Mouse (Mus musculus) urinary bladder, postnatal 10 days (tissue): ENCODE results near the gene Il17rc.
A peak's percentile ranks its signal among the peaks of the same experiment; 100 is the strongest.

ENCODE experiments used
- DNase-seq: peaks from one replicate; pipeline ENCODE4 v3.0.0; 2022; ENCODE audit warnings: low spot score

Il17rc gene

GRCm38 (mm10) chr6:113471297-113471936 lies at the start of gene Il17rc:
Gene Il17rc (plus strand): TSS chr6:113471427.
- no peak for DNase-seq

DNA sequence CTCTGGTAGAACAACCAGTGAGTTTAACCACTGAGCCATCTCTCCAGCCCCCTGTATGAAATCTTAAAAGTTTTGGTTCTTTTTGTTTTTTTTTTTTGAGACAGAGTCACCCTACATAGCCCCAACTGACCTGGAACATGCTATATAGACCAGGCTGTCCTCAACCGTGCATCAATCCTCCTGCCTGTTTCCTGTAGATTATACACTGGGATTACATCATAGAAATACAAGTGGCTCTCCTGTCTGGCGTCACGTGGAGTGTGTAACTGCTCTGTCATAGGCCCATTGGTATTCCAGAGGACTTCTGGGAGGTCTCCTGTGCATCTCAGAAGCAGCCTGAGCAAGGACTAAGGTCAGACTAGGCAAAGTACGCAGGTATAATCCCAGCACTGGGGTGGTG lies 48.2 kb upstream of the Il17rc start:
- no peak for DNase-seq

GRCm38 (mm10) chr6:113424187-113424586 lies 47.0 kb upstream of the Il17rc start:
- no peak for DNase-seq

DNA sequence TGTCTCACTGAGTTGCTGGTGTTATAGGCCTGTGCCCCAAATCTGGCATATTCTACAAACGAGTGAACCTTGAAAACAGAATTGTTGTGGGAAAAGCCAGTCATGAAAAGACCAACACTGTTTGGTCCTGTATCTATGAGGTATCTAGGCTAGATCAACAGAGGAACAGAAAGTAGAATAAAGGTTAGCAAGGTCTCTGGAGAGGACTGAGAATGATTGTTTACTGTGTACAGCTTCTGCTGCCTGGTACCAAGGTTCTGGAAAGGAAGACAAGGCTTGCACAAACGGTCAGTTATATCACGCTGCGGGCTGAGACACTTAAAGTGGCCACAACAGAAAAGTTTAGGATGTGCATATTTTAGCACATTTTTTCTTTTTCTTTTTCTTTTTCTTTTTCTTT lies 44.5 kb upstream of the Il17rc start:
- no peak for DNase-seq

DNA sequence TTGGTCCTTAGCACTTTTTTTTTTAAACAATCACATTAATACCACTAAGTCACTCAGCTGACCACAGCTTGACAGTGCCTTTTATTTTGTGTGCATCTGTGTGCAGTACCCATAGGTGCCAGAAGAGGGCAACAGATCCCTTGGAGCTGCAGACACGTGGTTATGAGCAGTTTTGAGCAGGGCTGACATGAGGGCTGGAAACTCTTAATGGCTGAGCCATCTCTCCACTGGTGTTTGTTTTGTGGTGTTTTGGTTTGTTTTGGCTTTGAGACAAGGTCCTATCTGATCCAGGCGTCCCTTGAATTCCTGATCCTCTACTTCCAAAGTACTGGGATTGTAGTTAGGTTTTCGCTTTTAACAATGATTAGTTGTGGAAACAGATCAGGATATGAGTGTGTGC lies 43.8 kb upstream of the Il17rc start:
- no peak for DNase-seq

GRCm38 (mm10) chr6:113428006-113428405 lies 43.2 kb upstream of the Il17rc start:
- DNase-seq = no peak

- no peak for DNase-seq
These were observed 41.3 kb upstream of the Il17rc start for GRCm38 (mm10) chr6:113429965-113430364.

DNA sequence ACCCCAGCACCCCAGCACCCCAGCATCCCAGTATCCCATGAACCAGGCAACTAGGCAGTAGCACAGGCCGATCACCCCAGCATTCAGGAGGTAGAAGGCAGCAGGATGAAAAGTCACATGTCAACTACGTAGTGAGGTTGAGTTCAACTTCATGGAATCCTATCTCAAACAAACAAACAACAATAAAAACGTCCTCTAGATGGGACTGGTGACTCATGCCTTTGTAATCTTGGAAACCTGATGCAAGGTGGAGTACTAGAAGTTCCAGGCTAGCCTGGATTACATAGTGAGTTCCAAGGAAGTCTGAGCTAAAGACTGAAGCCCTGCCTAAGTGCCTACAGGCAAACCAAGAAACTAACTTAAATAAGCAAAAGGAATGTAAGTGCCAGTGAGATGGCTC lies 40.4 kb upstream of the Il17rc start:
- no peak for DNase-seq

- no peak for DNase-seq
These were observed 39.4 kb upstream of the Il17rc start for GRCm38 (mm10) chr6:113431801-113432200.

- no peak for DNase-seq
These were observed 37.6 kb upstream of the Il17rc start for GRCm38 (mm10) chr6:113433661-113434060.

DNA sequence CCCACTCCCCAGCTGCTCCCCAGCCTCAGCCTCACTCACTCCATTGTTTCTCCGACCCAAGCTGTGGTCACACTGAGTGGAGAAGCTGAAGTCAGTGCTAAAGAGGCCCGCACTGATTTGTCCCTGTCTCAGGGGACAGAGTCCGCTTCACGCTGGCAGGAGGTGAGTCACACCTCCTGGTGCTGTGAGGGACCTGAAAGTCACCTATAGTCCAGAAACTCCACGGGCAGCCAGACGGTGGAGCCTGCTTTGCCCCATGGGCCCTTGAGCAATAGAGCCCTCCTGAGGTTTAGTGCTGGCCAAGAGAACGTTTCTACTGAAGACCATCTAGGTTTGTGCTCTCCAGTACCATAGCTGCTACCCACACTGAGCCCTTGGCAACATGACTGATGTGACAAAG lies 36.5 kb upstream of the Il17rc start:
- no peak for DNase-seq

DNA sequence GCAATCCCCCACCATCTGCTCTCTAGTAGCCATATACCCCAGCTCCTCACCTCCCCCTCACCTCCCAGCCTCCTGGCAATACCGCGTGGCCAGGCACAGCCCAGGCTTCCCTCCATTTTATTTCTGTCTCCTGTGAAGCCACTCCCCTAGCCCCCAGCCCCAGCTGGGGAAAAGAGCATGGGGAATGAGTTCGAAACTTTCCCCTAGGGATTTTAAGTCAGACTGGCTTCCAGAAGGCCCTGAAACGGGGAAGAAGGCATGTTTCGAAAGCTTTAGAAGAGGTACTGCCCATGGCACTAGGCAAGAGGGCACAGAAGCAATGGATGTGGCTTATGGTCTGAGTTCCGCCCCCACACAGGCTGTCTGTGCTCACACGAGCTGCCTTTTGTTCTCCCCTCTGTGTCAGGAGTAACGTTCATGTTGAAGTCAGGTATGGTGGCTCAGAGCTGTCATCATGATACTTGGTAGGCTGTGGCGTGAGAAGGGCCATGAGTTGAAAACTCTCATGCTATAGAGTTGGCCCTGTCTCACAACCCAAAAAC lies 35.5 kb upstream of the Il17rc start, which contains the start of gene Cidec:
Gene Cidec, minus strand, starts transcription at position 97 of the 542 bp plus-strand sequence.
- no peak for DNase-seq

DNA sequence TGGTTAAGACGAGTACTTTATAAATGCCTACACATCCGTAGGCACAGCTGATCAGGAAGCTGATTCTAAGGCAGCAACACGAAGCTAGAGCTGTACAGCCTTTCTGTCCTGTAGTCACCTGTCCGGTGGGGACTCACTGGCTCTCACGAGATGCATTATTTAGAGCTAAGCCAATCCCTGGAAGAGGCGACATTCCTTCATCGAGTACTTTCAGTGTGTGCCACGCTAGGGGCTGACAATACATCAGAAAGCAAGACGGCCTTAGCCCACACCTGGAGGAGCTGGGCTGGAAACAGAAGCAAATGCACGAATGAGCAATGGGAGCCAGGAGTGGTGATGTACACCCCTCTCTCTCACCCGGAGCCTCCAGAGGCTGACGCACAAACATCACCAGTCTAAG lies 34.1 kb upstream of the Il17rc start:
- DNase-seq = no peak

DNA sequence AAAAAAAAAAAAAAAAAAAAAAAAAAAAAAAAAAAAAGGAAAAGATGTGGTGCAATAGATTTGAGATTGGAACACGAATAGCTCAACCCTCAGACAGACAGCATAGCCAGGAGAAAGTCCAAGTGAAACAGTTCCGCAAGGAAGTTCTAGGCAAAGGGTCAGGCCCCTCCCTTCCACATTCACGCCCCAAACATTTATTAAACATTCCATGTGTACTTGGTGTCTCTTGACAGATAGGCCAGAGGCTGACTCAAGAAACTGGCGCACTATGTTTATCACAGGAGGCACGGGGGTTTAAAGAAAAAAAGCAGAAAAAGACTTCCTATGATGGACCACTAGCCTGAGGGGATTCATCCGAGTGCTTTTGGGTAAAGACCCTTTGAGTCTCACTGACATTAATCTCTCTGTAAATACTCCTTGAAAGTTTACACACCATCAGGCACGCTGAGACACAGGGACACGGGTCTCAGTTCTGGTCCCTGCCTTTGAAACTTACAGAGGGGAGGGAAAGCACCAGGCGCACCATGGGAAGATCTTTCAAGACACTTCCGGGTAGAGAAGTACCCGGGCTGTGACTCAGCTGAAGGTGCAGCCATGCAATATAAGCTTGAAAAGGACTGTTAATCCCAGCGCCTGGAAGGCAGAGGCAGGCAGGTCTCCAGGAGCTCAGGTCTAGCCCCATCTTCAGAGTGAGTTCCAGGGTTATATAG lies 32.4 kb upstream of the Il17rc start:
- no peak for DNase-seq

GRCm38 (mm10) chr6:113440686-113441085 lies 30.5 kb upstream of the Il17rc start:
- no peak for DNase-seq

DNA sequence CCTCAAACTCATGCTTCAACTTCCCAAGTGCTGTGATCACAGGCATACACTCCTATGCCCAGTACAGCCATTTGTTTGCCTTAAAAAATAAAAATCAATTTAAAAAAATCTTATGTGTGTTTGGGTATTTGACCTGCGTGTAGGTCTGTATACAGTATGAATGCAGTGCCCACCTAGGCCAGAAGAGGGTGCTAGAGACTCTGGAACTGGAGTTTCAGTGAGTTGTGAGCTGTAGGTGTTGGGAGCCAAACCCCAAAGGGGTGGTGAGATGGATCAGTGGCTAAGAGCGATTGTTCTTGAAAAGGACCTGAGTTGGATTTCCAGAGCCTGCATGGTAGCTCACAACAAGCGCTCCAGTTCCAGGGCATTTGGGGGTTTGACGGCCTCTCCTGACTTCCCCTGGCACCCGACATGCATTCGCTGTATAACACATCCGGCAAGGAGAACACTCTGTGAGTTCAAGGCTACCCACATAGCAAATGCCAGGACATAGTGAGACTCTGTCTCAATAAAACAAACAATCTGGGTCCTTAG lies 30.0 kb upstream of the Il17rc start:
- peak; percentile 31 for DNase-seq

DNA sequence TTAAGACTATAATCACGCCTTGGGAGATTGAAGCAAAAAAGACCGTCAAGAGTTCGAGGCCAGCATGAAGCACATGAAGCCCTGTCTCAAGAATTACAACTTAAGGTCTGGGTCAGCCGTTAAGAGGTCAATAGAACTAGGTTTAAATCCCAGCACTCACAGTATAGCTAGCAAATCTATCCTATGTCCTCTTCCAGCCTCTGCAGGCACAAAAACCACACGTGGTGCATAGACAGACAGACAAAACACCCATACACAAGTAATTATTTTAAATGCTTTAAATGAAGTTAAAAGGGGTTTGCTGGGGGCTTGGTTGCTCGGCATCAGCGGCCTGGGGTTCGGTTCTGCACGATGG lies 29.2 kb upstream of the Il17rc start:
- DNase-seq = no peak

DNA sequence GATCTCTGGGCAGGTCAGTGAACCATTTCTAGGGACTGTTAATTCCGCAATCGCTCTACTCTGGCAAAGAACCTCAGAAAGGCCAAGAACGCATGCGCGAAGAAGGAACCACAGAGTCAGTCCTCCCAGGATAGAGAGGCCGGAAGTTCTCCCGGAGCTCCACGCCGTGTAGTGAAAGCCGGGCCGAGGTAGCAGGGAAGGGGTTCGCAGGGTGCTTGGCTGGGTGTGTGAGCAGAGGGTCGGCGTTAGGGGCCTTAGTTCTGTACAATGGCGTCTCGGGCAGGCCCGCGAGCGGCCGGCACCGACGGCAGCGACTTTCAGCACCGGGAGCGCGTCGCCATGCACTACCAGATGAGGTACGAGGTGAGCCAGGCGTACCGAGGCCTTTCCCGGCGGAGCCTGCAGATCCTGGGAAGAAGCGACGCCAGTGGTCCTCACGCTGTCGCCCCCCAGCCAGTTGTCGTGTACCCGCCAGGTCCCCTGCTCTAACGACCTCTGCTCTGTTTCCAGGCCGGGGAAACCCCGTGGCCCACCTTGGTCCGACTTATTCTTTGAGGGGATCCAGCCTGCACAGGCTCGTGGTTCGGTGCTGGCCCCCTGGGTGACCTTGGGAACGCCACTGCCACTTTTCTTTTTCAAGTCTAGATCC lies 28.7 kb upstream of the Il17rc start, which contains the start of gene Jagn1:
Gene Jagn1, plus strand, starts transcription at position 128 of the 649 bp plus-strand sequence.
- DNase-seq = peak; percentile 52

DNA sequence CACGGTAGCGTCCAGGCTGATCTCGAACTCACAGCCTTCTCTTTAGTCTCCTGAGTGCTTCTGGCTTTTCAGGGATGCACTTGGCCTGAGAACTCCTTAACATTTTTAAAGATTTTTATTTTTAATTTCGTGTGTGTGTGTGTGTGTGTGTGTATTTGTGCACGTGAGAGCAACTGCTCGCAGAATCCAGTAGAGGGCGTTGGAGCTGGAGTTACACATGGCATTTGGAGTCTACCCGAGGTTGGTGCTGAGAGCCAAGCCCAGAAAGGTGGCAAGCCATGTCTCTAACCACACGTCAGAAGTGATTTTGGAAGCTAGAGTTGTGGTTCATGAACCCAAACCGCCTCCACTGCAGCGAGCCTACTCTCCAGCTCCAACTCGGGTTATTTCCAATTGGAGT lies 28.1 kb upstream of the Il17rc start:
- no peak for DNase-seq

DNA sequence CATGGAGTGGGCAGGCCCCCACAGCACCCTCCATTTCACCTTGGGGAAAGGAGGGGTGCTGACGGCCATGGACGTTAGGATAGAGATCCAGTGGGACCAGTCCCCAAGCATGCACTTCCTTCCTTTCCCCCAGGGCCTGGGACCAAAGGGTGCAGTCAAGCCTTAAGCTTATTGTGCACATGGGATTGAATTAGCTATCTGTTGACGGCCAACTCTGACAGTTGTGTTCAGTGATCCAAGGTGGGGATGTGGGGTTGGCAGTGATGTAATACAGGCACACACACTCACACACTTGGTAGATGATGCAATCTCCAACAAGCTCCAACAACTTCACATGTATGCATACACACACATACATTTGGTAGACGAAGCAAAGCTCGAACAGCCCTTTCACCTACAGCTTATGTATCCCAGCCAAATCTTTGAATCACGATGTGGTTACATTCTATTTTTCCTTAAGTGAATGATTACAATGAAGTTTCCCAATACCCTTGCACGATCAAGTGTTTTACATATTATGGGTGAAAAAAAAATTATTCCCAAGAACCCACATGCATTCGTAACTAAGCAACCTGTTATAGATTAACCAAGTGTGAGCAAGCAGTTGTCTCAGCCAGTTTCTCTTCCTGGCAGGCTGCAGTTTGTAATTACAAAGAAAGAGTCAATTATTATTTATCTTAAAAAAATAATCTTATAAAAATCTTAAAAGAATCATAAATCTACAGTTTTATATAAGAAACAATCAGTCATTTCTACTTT lies 26.8 kb upstream of the Il17rc start:
- DNase-seq = no peak

- DNase-seq = no peak
These were observed 23.6 kb upstream of the Il17rc start for GRCm38 (mm10) chr6:113447639-113448038.

DNA sequence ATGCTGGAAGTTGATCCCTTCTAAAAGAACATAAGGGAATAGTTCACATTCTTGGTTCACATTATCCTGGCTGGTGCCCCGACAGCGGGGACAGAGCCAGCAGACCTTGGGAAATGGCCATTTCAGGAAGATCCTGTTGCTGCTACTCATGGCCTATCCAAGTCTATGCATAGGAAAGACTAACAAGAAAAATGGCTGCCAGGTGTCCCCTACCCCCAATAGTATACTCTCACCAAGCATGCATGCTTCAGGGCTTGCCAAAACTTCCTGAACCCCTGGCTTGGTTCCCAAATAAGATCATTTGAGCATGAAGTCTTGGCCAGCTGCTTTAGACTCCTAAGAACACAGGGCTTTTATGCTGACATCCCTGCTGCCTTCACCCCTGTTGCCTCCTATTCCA lies 19.4 kb upstream of the Il17rc start:
- no peak for DNase-seq
